Mouse (Mus musculus) neural tube, embryonic 10.5 days (tissue): Measurements from ENCODE around the gene Acin1.

Experiments
- DNase-seq: peaks from one replicate; pipeline ENCODE4 v3.0.0-alpha.2; 2017; ENCODE audit warnings: low spot score; ENCODE audit errors: extremely low spot score

Acin1 gene

DNA sequence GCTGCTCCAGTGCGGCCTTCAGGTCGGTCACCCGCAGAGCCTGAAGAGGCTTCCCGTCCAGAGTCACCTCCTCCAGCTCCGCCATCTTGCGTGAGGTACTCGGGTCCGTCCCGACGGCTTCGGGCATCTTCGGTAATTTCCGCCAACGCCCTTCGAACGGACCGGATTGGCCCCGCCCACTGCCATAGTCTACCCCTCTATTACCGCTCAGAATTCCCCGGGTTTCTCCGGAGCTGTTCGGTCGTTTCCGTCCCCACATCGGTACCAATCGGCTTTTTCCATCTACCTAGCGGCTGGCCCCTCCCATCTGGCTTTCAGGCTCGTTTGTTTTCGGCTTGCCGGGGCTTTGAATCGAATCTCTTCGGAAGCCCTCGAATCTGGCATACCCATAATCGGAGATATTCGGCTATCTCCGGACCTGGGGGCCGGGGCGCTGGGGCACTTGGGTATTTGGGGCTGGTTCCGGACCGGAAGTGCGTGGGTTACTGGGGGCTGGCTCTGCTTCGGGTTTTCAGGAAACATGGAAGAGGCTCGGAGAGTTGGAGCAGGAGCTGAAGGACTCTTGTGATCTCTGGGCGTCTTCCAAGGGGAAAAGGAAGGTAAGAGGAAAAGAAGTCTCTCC is at the start of gene Acin1:
Gene Acin1 (minus strand): TSS at position 410 of the 622 bp plus-strand sequence.
- peak; percentile 100 for DNase-seq

DNA sequence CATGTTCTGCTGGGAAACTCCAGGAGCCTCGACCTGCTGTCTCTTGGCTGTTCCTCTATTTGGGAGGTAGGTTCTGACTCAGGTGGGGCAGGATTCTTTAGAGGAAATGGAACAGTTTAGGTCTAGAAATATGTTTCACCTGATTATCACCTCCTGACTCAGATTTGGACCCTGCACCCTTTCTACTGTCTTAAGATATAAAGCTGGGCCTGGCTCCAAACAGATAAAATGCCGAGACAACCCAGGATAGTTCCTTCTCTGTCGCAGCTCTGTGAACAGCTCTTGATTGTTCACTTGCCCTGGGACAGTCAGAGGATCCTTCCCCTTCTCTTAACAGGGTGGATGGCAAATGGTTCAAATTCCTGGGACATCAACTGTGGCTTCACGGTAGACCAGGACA is 48.5 kb upstream of the Acin1 start:
- DNase-seq, result no peak

DNA sequence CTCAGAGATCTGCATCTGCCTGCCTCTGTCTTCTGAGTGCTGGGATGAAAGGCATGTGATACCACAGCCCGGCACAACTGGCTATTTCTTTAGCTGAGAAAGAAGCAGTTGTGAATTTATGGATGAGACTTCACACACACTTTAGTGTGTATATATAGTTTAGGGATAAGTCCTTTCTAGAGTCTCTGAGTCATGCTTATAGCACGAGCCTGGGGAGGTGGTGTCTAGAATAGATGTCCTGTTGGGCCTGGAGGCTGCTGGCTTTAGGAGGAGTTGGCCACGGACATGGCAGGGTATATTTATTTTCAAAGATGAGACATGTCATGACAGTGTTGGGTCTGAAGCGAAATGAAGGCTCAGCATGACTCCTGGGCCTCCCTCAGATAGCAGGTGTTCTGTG is 47.3 kb upstream of the Acin1 start:
- no peak for DNase-seq

DNA sequence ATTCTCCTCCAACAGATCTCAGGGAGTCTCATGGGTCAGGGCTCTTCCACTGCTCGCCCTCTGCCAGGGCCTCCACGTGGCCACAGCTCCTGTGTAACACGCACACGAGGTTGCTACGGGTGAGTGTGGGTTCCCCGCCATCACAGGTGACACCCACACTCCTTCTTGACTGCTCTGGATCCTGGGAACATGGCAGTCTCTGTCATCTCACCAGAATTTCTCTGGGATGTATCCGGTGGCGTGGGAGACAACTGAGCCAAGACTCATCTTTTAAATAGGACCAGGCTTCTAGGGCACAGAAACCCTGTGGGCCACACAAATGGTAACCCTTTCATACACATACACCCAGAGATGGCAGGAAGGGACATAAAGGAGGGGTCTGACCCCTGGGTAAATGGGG is 45.5 kb upstream of the Acin1 start:
- DNase-seq, result no peak

GRCm38 (mm10) chr14:54730305-54730704 is 43.6 kb upstream of the Acin1 start:
- no peak for DNase-seq

GRCm38 (mm10) chr14:54728823-54729653 is 42.3 kb upstream of the Acin1 start:
- DNase-seq, result no peak

DNA sequence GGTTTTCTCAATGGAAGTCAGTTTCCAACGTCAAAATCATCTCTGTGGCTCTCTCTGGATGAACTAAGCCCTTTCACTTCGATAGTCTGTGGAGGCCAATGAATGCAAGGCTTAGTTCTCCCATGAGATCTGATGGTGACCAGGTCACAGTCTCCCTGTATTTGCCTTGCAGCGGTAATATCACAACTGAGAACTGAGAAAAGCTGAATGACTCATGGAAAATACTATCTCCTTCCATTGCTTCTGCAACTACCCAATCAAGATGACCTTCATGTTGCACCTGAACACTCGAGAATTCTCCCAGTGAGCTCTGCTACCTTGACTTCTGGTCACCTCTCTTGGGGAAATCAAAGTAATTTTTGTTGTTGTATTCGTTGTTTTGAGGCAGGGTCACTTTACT is 40.8 kb upstream of the Acin1 start:
- no peak for DNase-seq

GRCm38 (mm10) chr14:54724049-54724448 is 37.3 kb upstream of the Acin1 start:
- no peak for DNase-seq

- no peak for DNase-seq
Observed at GRCm38 (mm10) chr14:54721711-54722110, 35.0 kb upstream of the Acin1 start.

DNA sequence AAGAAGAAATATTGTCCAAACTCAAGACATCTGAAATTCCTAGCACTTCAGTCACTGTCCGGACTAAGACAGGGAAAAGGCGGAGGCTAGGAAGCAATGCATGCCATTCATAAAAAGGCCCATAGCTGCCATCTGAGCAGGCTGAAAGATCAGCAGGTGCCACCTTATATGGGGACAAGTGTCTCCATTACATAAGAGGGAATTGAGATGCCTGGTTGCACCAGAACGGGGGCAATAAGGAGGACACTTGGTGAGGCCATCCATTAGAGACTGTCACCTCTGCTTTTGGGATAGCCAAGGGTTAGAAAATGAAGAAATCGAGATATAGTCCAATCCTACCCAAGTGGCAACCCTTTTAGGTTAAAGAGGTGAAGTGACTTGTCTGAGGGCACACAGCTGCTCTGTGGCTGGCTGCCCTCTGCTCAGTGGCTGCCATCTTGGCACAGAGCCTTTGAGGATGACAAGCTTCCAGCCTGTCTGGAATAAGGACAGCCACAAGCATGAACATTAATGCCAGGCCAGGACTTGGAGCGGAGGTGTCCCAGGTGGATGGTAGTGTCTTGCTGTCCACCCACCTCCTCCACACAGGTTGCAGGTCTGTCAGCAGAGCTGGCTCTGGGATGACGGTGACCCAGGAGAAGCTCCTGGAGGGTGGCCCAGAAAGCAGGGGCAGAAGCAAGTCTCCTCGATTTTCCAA is 34.1 kb upstream of the Acin1 start:
- DNase-seq, result no peak

- DNase-seq, result no peak
Observed at GRCm38 (mm10) chr14:54720041-54720440, 33.3 kb upstream of the Acin1 start.

DNA sequence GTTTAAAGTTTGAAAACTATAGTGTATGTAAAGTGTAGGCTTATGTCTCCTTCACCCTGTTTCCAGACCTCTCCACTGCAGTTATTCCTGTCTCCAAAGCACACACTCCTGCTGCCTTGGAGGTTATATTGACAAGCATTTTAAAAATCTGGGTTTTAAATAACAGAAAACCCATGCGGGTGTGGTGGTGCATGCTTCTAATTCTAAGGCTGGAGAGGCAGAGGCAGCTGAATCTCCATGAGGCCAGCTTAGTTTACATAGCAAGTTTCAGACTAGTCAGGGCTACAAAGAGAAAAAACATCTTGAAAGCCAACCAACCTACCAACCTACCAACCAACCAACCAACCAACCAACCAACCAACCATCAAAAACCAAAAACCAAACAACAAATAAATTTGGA is 28.7 kb upstream of the Acin1 start:
- DNase-seq, result no peak

DNA sequence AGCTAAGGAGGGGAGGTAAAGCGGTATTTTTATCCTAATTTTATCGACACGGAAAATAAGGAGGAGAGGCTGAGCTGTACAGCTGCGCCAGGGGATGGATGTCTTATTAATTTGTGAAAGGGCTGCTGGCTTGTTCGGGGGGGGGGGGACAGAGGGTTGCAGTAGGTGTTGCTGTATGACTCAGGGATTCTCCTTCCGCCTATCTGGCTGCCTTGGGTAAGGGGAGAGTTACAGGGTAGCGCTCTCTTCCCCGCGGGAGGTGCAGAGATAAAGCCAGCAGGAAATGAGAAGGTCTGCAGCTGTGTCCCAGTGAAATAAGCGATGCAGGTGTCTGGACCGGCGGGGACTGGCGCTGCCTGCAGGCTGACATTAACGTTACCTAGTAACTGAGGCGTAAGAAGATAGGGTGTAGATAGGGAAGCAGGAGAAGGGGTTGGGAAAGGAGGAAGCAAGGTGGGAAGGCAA is 27.9 kb upstream of the Acin1 start:
- peak; percentile 23 for DNase-seq

GRCm38 (mm10) chr14:54714121-54714520 is 27.4 kb upstream of the Acin1 start:
- DNase-seq, result peak; percentile 75

- DNase-seq, result no peak
Observed at GRCm38 (mm10) chr14:54712861-54713260, 26.1 kb upstream of the Acin1 start.

DNA sequence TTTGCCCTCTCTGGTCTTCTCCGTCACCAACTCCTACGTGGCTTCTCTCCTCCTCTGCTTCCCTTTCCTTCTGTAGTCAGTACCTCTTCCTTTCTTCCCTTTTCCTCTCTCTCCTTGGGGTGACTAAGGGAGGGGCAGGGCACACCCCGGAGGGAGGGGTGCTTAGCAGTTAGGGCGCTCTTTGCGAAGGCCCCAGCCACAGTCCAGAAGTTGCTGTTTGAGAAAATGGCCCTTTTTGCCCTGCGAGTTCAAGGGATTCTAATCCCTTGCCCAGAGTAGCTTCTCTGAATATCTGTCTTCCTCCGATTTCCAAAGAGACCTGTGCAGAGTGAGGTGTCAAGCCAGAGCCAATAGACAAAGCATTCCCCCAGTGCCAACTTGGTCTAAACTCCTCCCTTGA is 25.3 kb upstream of the Acin1 start, which contains the start of gene Cebpe:
Gene Cebpe (minus strand): TSS at position 101 of the 400 bp plus-strand sequence.
- no peak for DNase-seq

DNA sequence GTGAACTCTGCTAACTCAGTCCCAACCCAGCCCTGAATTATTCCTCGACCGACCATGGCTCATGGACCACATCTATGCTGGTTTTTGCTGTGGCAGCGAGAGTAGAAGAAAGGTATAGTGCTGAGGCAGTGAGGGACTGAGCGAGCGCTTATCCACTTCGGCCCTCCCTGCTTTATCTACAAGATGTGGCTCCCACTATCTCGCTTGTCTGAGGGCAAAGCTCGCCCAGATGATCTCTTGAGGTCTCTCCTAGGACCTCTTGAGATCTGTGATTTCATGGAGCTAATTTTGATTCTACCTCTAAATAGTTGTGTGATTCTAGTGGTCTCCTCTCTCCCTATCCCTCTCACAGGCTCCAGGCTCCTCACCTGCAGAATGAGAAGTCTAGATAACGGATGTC is 22.3 kb upstream of the Acin1 start:
- no peak for DNase-seq

DNA sequence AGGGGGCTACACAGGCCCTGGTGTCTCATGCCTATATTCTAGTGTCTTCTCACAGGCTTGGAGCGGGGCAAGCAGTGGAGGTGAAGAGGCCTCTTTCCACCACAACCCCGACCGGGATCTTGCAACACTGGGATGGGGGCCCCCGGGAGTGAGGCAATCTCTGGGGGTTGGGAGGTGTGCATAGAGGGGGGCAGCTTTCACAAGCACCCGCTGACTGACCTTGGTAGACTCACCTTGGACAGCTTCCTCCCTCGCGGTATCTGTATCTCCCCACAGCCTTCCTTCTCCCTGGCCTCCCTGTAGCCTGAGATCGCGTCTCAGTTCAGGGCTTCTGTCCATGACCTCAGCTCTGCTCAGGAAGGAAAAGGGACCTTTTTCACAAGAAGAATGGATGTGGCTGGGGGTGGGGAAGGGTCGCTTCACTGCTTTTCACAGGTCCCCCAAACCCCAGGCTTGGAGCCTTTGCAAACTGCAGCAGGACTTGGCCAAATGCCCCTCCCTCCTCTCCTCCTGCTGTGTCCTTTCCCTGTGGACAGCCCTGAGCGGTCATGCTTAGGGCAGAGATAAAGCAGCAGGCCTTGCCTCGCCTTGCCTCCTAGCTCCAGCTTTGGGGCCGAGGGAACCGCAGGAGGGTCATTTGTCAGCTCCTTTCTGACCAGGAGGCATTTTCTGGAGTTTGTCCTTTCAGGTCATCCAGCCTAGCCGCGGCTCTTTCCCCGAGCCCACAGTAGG is 20.0 kb upstream of the Acin1 start:
- DNase-seq, result no peak

GRCm38 (mm10) chr14:54705844-54706243 is 19.1 kb upstream of the Acin1 start:
- no peak for DNase-seq

DNA sequence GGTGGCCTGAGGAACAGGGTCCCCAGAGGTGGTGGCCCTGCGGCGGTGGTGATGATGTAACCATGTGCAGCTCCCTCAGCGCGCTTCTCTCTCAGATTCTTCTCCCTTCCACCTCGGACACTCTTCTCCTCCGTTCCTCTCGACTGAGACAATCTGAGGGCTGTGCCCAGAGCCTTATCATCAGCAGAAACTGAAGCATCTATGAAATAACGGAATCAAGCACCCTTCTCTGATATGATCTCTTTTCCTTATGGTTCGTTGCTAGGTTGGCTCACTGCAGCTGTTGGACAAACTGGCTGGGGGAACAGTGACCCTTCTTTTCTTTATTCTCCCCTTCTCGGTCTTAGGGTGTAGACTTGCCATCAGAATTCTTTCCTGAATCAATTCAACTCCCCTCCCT is 16.5 kb upstream of the Acin1 start:
- no peak for DNase-seq

DNA sequence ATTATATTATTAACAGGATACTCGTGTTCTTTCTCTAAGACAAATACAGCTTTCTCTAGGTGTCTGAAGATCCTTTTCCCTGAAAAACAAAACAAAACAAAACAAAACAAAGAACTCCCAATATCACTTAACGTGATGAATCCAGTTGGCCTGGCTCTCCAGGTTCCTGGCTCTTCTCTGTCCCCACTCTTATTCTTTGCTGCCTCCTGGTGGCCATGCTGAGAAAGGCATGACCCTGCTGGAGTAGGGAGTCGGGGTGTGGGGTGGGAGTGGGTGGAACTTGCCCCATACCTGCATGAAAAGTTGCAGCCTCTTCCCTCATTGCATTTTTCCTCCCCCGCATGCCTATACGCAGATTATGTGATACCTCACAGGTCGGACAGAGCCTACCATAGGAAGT is 14.6 kb upstream of the Acin1 start:
- DNase-seq, result peak; percentile 77
